In genomic region chr4:148287476-148288054, GRCm38 (mm10) we compare ENCODE assay signal across 8 mouse cellular contexts. TPM values are rescaled to one million over a fixed set of nuclear protein-coding genes. Genes with fewer than 3 reads are reported as not detected.
DNase-seq lines count a peak whose midpoint lies in the region; ATAC-seq and TF ChIP-seq lines count a peak whose summit lies in the region.

Gene Disp3 (minus strand): TSS chr4:148287965.

- H3K27ac ChIP-seq in heart, postnatal 0 days (ENCODE audit: low read depth): no peak within 1 kb of the TSS
- H3K27ac ChIP-seq in embryonic facial prominence, embryonic 13.5 days: no peak within 1 kb of the TSS
- no peak within 1 kb of the TSS for H3K27ac ChIP-seq in intestine, embryonic 16.5 days (ENCODE audit: low read length)
- H3K27ac ChIP-seq in midbrain, embryonic 10.5 days (replicated peaks): peak within 1 kb of the TSS; percentile 87

- H3K9ac ChIP-seq in heart, postnatal 0 days (replicated peaks; ENCODE audit: low read depth, low read length): no peak within 1 kb of the TSS
- H3K9ac ChIP-seq in embryonic facial prominence, embryonic 13.5 days: peak within 1 kb of the TSS; percentile 44; the same call in 1 of the 2 replicates
- H3K9ac ChIP-seq in intestine, embryonic 16.5 days (ENCODE audit: low read depth, low read length): no peak within 1 kb of the TSS

- TF ChIP-seq CTCF in heart, postnatal 0 days (IDR thresholded peaks at IDR 0.05; ENCODE audit: low read depth): no peak

- peak within 1 kb of the TSS; percentile 38 for H3K4me3 ChIP-seq in heart, postnatal 0 days (ENCODE audit: low read depth, low read length)
- peak within 1 kb of the TSS; percentile 45 for H3K4me3 ChIP-seq in embryonic facial prominence, embryonic 13.5 days
- peak within 1 kb of the TSS; percentile 42 for H3K4me3 ChIP-seq in intestine, embryonic 16.5 days (ENCODE audit: low read length)
- peak within 1 kb of the TSS; percentile 70 for H3K4me3 ChIP-seq in midbrain, embryonic 10.5 days

- no peaks in the 10 kb centered on the region for H3K36me3 ChIP-seq in heart, postnatal 0 days (replicated peaks; ENCODE audit: control insufficient read depth, insufficient read depth, low read length)
- H3K36me3 ChIP-seq in embryonic facial prominence, embryonic 13.5 days: no peaks in the 10 kb centered on the region
- H3K36me3 ChIP-seq in intestine, embryonic 16.5 days (ENCODE audit: control insufficient read depth, insufficient read depth, low read length): no peaks in the 10 kb centered on the region
- H3K36me3 ChIP-seq in midbrain, embryonic 10.5 days: no peaks in the 10 kb centered on the region

- no peak for TF ChIP-seq EP300 in heart, postnatal 0 days (IDR thresholded peaks at IDR 0.05; ENCODE audit: low read depth)

- no peaks in the 10 kb centered on the region for H3K4me1 ChIP-seq in heart, postnatal 0 days (ENCODE audit: control insufficient read depth, insufficient read depth)
- H3K4me1 ChIP-seq in embryonic facial prominence, embryonic 13.5 days: peaks cover 24% of the 10 kb centered on the region
- peaks cover 5% of the 10 kb centered on the region for H3K4me1 ChIP-seq in intestine, embryonic 16.5 days (ENCODE audit: control insufficient read depth, insufficient read depth, low read length)
- peaks cover 63% of the 10 kb centered on the region for H3K4me1 ChIP-seq in midbrain, embryonic 10.5 days

- H3K4me2 ChIP-seq in heart, postnatal 0 days (ENCODE audit: low read depth, low read length): peak within 1 kb of the TSS; percentile 55
- peak within 1 kb of the TSS; percentile 75 for H3K4me2 ChIP-seq in embryonic facial prominence, embryonic 13.5 days
- peak within 1 kb of the TSS; percentile 57 for H3K4me2 ChIP-seq in intestine, embryonic 16.5 days (ENCODE audit: low read depth, low read length)

- intact Hi-C loops in heart, postnatal 14 days (cut with DNase I): loop anchor here (5.0 kb wide), 1 partner anchor 140 kb away; no protein-coding TSS in a partner anchor

- H3K9me3 ChIP-seq in heart, postnatal 0 days (replicated peaks; ENCODE audit: control insufficient read depth, low read length): no peaks in the 10 kb centered on the region
- no peaks in the 10 kb centered on the region for H3K9me3 ChIP-seq in embryonic facial prominence, embryonic 13.5 days
- H3K9me3 ChIP-seq in intestine, embryonic 16.5 days (ENCODE audit: control insufficient read depth, low read length): no peaks in the 10 kb centered on the region
- H3K9me3 ChIP-seq in midbrain, embryonic 10.5 days (replicated peaks): no peaks in the 10 kb centered on the region

- no peak for ATAC-seq in heart, postnatal 0 days (ENCODE audit: insufficient read depth, low read depth)
- ATAC-seq in embryonic facial prominence, embryonic 13.5 days (ENCODE audit: insufficient number of reproducible peaks, insufficient read depth, low FRiP score, low TSS enrichment, low read depth): no peak
- ATAC-seq in intestine, embryonic 16.5 days: peak; percentile 31; the same call in 1 of the 2 replicates
- ATAC-seq in CD4-positive, CD25-positive, alpha-beta regulatory T cell, adult 4 months: no peak

- DNase-seq in heart, postnatal 0 days (ENCODE audit: low spot score): no peak
- DNase-seq in heart, postnatal 14 days: no peak
- DNase-seq in midbrain, embryonic 10.5 days (ENCODE audit: low spot score): no peak
- no peak for DNase-seq in adrenal gland, postnatal 36 days
- no peak for DNase-seq in cerebellum, adult 11-12 months

- peaks cover 38% of the 10 kb centered on the region for H3K27me3 ChIP-seq in heart, postnatal 0 days (ENCODE audit: control insufficient read depth, insufficient read depth, low read length)
- peaks cover 54% of the 10 kb centered on the region for H3K27me3 ChIP-seq in embryonic facial prominence, embryonic 13.5 days
- peaks cover 22% of the 10 kb centered on the region for H3K27me3 ChIP-seq in intestine, embryonic 16.5 days (replicated peaks; ENCODE audit: control insufficient read depth, insufficient read depth, low read length)
- H3K27me3 ChIP-seq in midbrain, embryonic 10.5 days (ENCODE audit: low read depth, poor library complexity, severe bottlenecking): peaks cover 58% of the 10 kb centered on the region

- WGBS in heart, postnatal 0 days: 1% methylated on average over 40 of the region's 54 CpGs
- under 1% methylated on average over 54 of the region's 54 CpGs for WGBS in embryonic facial prominence, embryonic 13.5 days
- under 1% methylated on average over 49 of the region's 54 CpGs for WGBS in intestine, embryonic 16.5 days
- under 1% methylated on average over 53 of the region's 54 CpGs for WGBS in midbrain, embryonic 10.5 days

RNA-seq across cellular contexts. Expression of gene Disp3, which starts in this region (rescaled TPM):
- total RNA-seq in heart, postnatal 0 days (2014; rRNA removed; ENCODE audit: low replicate concordance): 0.39 TPM in 1 of 2 replicates, not detected in the other
- 0.11 TPM in 1 of 2 replicates, not detected in the other for polyA plus RNA-seq in heart, postnatal 0 days (2015; fragmentation: Nextera tagmentation; extraction: Ambion mirVana)
- total RNA-seq in heart, postnatal 14 days (2021): not detected
- 0.35 and 0.39 TPM in 2 replicates for polyA plus RNA-seq in embryonic facial prominence, embryonic 13.5 days (2015; fragmentation: Nextera tagmentation; extraction: Ambion mirVana)
- 0.06 and 0.28 TPM in 2 replicates for polyA plus RNA-seq in intestine, embryonic 16.5 days (2015; fragmentation: Nextera tagmentation; extraction: Ambion mirVana)
- polyA plus RNA-seq in midbrain, embryonic 10.5 days (2016; fragmentation: Nextera tagmentation; extraction: Ambion mirVana): 3.2 and 3.7 TPM in 2 replicates
- total RNA-seq in adrenal gland, postnatal 36 days (2021): under 1 TPM; 0.13 to 0.63 TPM
- not detected for polyA plus RNA-seq in CD4-positive, CD25-positive, alpha-beta regulatory T cell, adult 4 months (2017; shearing (Covaris generic))

Comparison
In these comparisons a context has a peak if more than half of its experiments do, and no peak if none do; other contexts are left out.
1. Peak in ATAC-seq, H3K4me3 ChIP-seq and H3K4me2 ChIP-seq in intestine, embryonic 16.5 days; RNA of the gene not detected or under 1 TPM.